19 mouse cellular contexts compared by ENCODE assay signal in genomic region chr5:62019506-62019905, GRCm38 (mm10).
"Had no signal": no experiment of that assay in that cellular context is flagged by ENCODE, and none has a peak within 500 bp of the region (broad histone marks: within the 10 kb centered on the region; RNA-seq: fewer than 3 reads in every experiment).

No protein-coding gene starts in this region.

- H3K27ac ChIP-seq: midbrain, embryonic 10.5 days; midbrain, embryonic 12.5 days; neural tube, embryonic 13.5 days; neural tube, embryonic 15.5 days had no signal

- H3K9ac ChIP-seq: lung, embryonic 14.5 days; midbrain, embryonic 12.5 days; neural tube, embryonic 13.5 days; neural tube, embryonic 15.5 days had no signal

- DNase-seq: lung, adult 18-20 months; lung, embryonic 14.5 days; lung, postnatal 10 days; lung, postnatal 4 days; midbrain, embryonic 14.5 days; retina, postnatal 1 day; right cerebral cortex, adult 18-20 months; right cerebral cortex, postnatal 25 days; right cerebral cortex, postnatal 4 days; spleen, adult 18-20 months; thymus, adult 18-20 months; thymus, postnatal 14 days; thymus, postnatal 36 days had no signal

- H3K4me3 ChIP-seq: midbrain, embryonic 10.5 days; midbrain, embryonic 12.5 days; myocyte; neural tube, embryonic 13.5 days; neural tube, embryonic 15.5 days had no signal

- H3K36me3 ChIP-seq: midbrain, embryonic 10.5 days; midbrain, embryonic 12.5 days; neural tube, embryonic 13.5 days; neural tube, embryonic 15.5 days had no signal

- H3K9me3 ChIP-seq: midbrain, embryonic 10.5 days; midbrain, embryonic 12.5 days; neural tube, embryonic 13.5 days; neural tube, embryonic 15.5 days had no signal

- H3K4me1 ChIP-seq: midbrain, embryonic 10.5 days; midbrain, embryonic 12.5 days; neural tube, embryonic 13.5 days; neural tube, embryonic 15.5 days had no signal

- H3K27me3 ChIP-seq: midbrain, embryonic 12.5 days; neural tube, embryonic 13.5 days; neural tube, embryonic 15.5 days had no signal

- ATAC-seq: midbrain, embryonic 16.5 days had no signal

- H3K4me2 ChIP-seq: lung, embryonic 14.5 days; midbrain, embryonic 12.5 days; neural tube, embryonic 13.5 days; neural tube, embryonic 15.5 days had no signal
